Mouse (Mus musculus): Measurements from ENCODE around the gene Vps25. TPM values are rescaled to one million over a fixed set of nuclear protein-coding genes. Genes with fewer than 3 reads are reported as not detected.

The Vps25 gene
- 10 to 100 TPM; 74.6 to 86.7 TPM for total RNA-seq (2021)
- long read RNA-seq, experiment 1, transcript Vps25-204 (6 exons, 876 nt) = minor isoform, 6 of 115 reads
- long read RNA-seq, experiment 1, transcript Vps25-202 (6 exons, 1,106 nt) = major isoform, 92 of 115 reads
- long read RNA-seq, experiment 1, transcript Vps25-205 (5 exons, 790 nt) = minor isoform, 10 of 115 reads
- long read RNA-seq, experiment 1, partial matches to known transcripts = 0 of 115 reads
- long read RNA-seq, experiment 1, other reads (novel, unspliced or antisense) = 3 of 115 reads
- long read RNA-seq, experiment 2, transcript Vps25-202 (6 exons, 1,106 nt) = major isoform, 62 of 72 reads
- long read RNA-seq, experiment 2, transcript Vps25-205 (5 exons, 790 nt) = minor isoform, 7 of 72 reads
- long read RNA-seq, experiment 2, partial matches to known transcripts = 0 of 72 reads
- long read RNA-seq, experiment 2, other reads (novel, unspliced or antisense) = 0 of 72 reads

- intact Hi-C loops (cut with DNase I) = loop anchor here (2.0 kb wide), 1 partner anchor 49 kb away; the partner anchor contains the start of gene Becn1
- peak; percentile 84 to 85 for DNase-seq (ENCODE audit: low spot score in 2 of 2)
Observed at GRCm38 (mm10) chr11:101253613-101254389, at the start of gene Vps25. Vps25 (plus strand) TSS chr11:101253707.

GRCm38 (mm10) chr11:101211970-101212369 lies 41.5 kb upstream of the Vps25 start:
- intact Hi-C loops (cut with DNase I) = loop anchor here (1.0 to 2.0 kb wide), 2 partner anchors 36 to 91 kb away; partner anchors contain the start of gene Becn1
- DNase-seq (ENCODE audit: low spot score in 2 of 2) = peak; percentile 65 to 85

- DNase-seq (ENCODE audit: low spot score in 2 of 2) = no peak
Observed at GRCm38 (mm10) chr11:101216936-101217335, 36.6 kb upstream of the Vps25 start.

GRCm38 (mm10) chr11:101218436-101219055 lies 35.0 kb upstream of the Vps25 start:
- DNase-seq (ENCODE audit: low spot score in 2 of 2) = no peak
- intact Hi-C loops (cut with DNase I) = no loop called here

More at GRCm38 (mm10) chr11:101216936-101217335, 36.6 kb upstream of the Vps25 start:
- intact Hi-C loops (cut with DNase I) = no loop called here

GRCm38 (mm10) chr11:101220853-101221252 lies 32.7 kb upstream of the Vps25 start:
- no peak for DNase-seq (ENCODE audit: low spot score in 2 of 2)
- intact Hi-C loops (cut with DNase I) = loop anchor here (10.0 kb wide), 1 partner anchor 174 kb away; no protein-coding TSS in a partner anchor

- intact Hi-C loops (cut with DNase I) = loop anchor here (10.0 kb wide), 1 partner anchor 173 kb away; no protein-coding TSS in a partner anchor
- DNase-seq (ENCODE audit: low spot score in 2 of 2) = no peak
Observed at GRCm38 (mm10) chr11:101221306-101221986, 32.1 kb upstream of the Vps25 start.

GRCm38 (mm10) chr11:101224337-101224736 lies 29.2 kb upstream of the Vps25 start:
- intact Hi-C loops (cut with DNase I) = loop anchor here (10.0 kb wide), 1 partner anchor 170 kb away; no protein-coding TSS in a partner anchor
- DNase-seq (ENCODE audit: low spot score in 2 of 2) = no peak

GRCm38 (mm10) chr11:101225331-101226064 lies 28.0 kb upstream of the Vps25 start:
- intact Hi-C loops (cut with DNase I) = loop anchor here (10.0 kb wide), 1 partner anchor 169 kb away; no protein-coding TSS in a partner anchor
- no peak for DNase-seq (ENCODE audit: low spot score in 2 of 2)

GRCm38 (mm10) chr11:101226065-101226701 lies 27.3 kb upstream of the Vps25 start, which contains the start of gene Ezh1:
Ezh1 (minus strand) TSS chr11:101226463.
- intact Hi-C loops (cut with DNase I) = loop anchor here (10.0 kb wide), 1 partner anchor 169 kb away; no protein-coding TSS in a partner anchor
- peak; percentile 72 to 88 for DNase-seq (ENCODE audit: low spot score in 2 of 2)

GRCm38 (mm10) chr11:101229361-101229900 lies 24.1 kb upstream of the Vps25 start:
- DNase-seq (ENCODE audit: low spot score in 2 of 2) = peak in 1 of 2 experiments; percentile 11
- intact Hi-C loops (cut with DNase I) = loop anchor here (10.0 kb wide), 1 partner anchor 165 kb away; no protein-coding TSS in a partner anchor

- DNase-seq (ENCODE audit: low spot score in 2 of 2) = no peak
- intact Hi-C loops (cut with DNase I) = no loop called here
Observed at GRCm38 (mm10) chr11:101230061-101230511, 23.4 kb upstream of the Vps25 start.

GRCm38 (mm10) chr11:101230526-101230925 lies 23.0 kb upstream of the Vps25 start:
- intact Hi-C loops (cut with DNase I) = no loop called here
- DNase-seq (ENCODE audit: low spot score in 2 of 2) = no peak

- DNase-seq (ENCODE audit: low spot score in 2 of 2) = peak in 1 of 2 experiments; percentile 34
- intact Hi-C loops (cut with DNase I) = no loop called here
Observed at GRCm38 (mm10) chr11:101230991-101231871, 22.3 kb upstream of the Vps25 start.

- intact Hi-C loops (cut with DNase I) = no loop called here
- no peak for DNase-seq (ENCODE audit: low spot score in 2 of 2)
Observed at GRCm38 (mm10) chr11:101232010-101232839, 21.3 kb upstream of the Vps25 start.

- DNase-seq (ENCODE audit: low spot score in 2 of 2) = no peak
- intact Hi-C loops (cut with DNase I) = no loop called here
Observed at GRCm38 (mm10) chr11:101233240-101233639, 20.3 kb upstream of the Vps25 start.
